Mouse (Mus musculus): Measurements from ENCODE around the gene Olfr508. TPM values are rescaled to one million over a fixed set of nuclear protein-coding genes. Genes with fewer than 3 reads are reported as not detected.
"Not testable (repeated sequence)": the region's sequence is repeated elsewhere in the genome, so short reads cannot be mapped to it uniquely, and the experiment has no call there.

Gene Olfr508
- not detected in 2 replicates for polyA plus RNA-seq (2014; fragmentation: Nextera tagmentation; extraction: Ambion mirVana)

- H3K4me3 ChIP-seq (ENCODE audit: low read depth, low read length) = no peak within 1 kb of the TSS
- H3K27ac ChIP-seq (ENCODE audit: low read depth) = no peak within 1 kb of the TSS
- no peaks in the 10 kb centered on the region for H3K9me3 ChIP-seq (ENCODE audit: control insufficient read depth, low read length)
- 82% methylated on average over 3 of the region's 3 CpGs for WGBS
- no peaks in the 10 kb centered on the region for H3K27me3 ChIP-seq (replicated peaks; ENCODE audit: control insufficient read depth, insufficient read depth, low read length)
- ATAC-seq (replicated peaks; ENCODE audit: low FRiP score, low TSS enrichment, low read depth) (no peak), DNase-seq (ENCODE audit: low spot score) (no peak)
- no peaks in the 10 kb centered on the region for H3K36me3 ChIP-seq (ENCODE audit: control insufficient read depth, insufficient read depth, low read length)
- no peaks in the 10 kb centered on the region for H3K4me1 ChIP-seq (replicated peaks; ENCODE audit: control insufficient read depth, insufficient read depth, low read length)
- no peak within 1 kb of the TSS for H3K4me2 ChIP-seq (ENCODE audit: low read length)
- no peak within 1 kb of the TSS for H3K9ac ChIP-seq (ENCODE audit: low read length)
Measured at GRCm38 (mm10) chr7:108629694-108630093, at the start of gene Olfr508. Gene Olfr508 (plus strand): TSS chr7:108629994.

- Histone ChIP-seq H3K27me3 (replicated peaks; ENCODE audit: control insufficient read depth, insufficient read depth, low read length) (no peaks in the 10 kb centered on the region), H3K9ac (ENCODE audit: low read length) (no peak overlapping the region), H3K27ac (ENCODE audit: low read depth) (no peak overlapping the region), H3K4me3 (ENCODE audit: low read depth, low read length) (no peak overlapping the region), H3K9me3 (ENCODE audit: control insufficient read depth, low read length) (no peaks in the 10 kb centered on the region), H3K4me2 (ENCODE audit: low read length) (no peak overlapping the region), H3K4me1 (replicated peaks; ENCODE audit: control insufficient read depth, insufficient read depth, low read length) (no peaks in the 10 kb centered on the region), H3K36me3 (ENCODE audit: control insufficient read depth, insufficient read depth, low read length) (no peaks in the 10 kb centered on the region)
- DNase-seq (ENCODE audit: low spot score) = no peak
- 89% methylated on average over 1 of the region's 1 CpGs for WGBS
- no peak; the same call in 1 of the 2 replicates for ATAC-seq (replicated peaks; ENCODE audit: low FRiP score, low TSS enrichment, low read depth)
Measured at GRCm38 (mm10) chr7:108589797-108590196, 40.0 kb upstream of the Olfr508 start.

- not testable (repeated sequence) for H3K36me3 ChIP-seq (ENCODE audit: control insufficient read depth, insufficient read depth, low read length); H3K4me3 ChIP-seq (ENCODE audit: low read depth, low read length); H3K9me3 ChIP-seq (ENCODE audit: control insufficient read depth, low read length); DNase-seq (ENCODE audit: low spot score); ATAC-seq (replicated peaks; ENCODE audit: low FRiP score, low TSS enrichment, low read depth); H3K4me2 ChIP-seq (ENCODE audit: low read length); H3K4me1 ChIP-seq (replicated peaks; ENCODE audit: control insufficient read depth, insufficient read depth, low read length); H3K9ac ChIP-seq (ENCODE audit: low read length); H3K27ac ChIP-seq (ENCODE audit: low read depth); H3K27me3 ChIP-seq (replicated peaks; ENCODE audit: control insufficient read depth, insufficient read depth, low read length)
- WGBS = 77% methylated on average over 3 of the region's 3 CpGs
Measured at GRCm38 (mm10) chr7:108601916-108602315, 27.9 kb upstream of the Olfr508 start.

- Histone ChIP-seq H3K27me3 (replicated peaks; ENCODE audit: control insufficient read depth, insufficient read depth, low read length) (no peaks in the 10 kb centered on the region), H3K4me3 (ENCODE audit: low read depth, low read length) (no peak within 1 kb of the TSS), H3K4me1 (replicated peaks; ENCODE audit: control insufficient read depth, insufficient read depth, low read length) (no peaks in the 10 kb centered on the region), H3K4me2 (ENCODE audit: low read length) (no peak within 1 kb of the TSS), H3K9ac (ENCODE audit: low read length) (no peak within 1 kb of the TSS), H3K27ac (ENCODE audit: low read depth) (no peak within 1 kb of the TSS), H3K9me3 (ENCODE audit: control insufficient read depth, low read length) (no peaks in the 10 kb centered on the region), H3K36me3 (ENCODE audit: control insufficient read depth, insufficient read depth, low read length) (no peaks in the 10 kb centered on the region)
- DNase-seq (ENCODE audit: low spot score) (no peak), ATAC-seq (replicated peaks; ENCODE audit: low FRiP score, low TSS enrichment, low read depth) (no peak)
Measured at GRCm38 (mm10) chr7:108610487-108610886, 19.3 kb upstream of the Olfr508 start, which contains the start of gene Olfr506. Gene Olfr506 (plus strand): TSS chr7:108610787.

GRCm38 (mm10) chr7:108614110-108614509 lies 15.7 kb upstream of the Olfr508 start:
- Histone ChIP-seq H3K36me3 (ENCODE audit: control insufficient read depth, insufficient read depth, low read length) (no peaks in the 10 kb centered on the region), H3K27ac (ENCODE audit: low read depth) (no peak overlapping the region), H3K4me3 (ENCODE audit: low read depth, low read length) (no peak overlapping the region), H3K9me3 (ENCODE audit: control insufficient read depth, low read length) (no peaks in the 10 kb centered on the region), H3K27me3 (replicated peaks; ENCODE audit: control insufficient read depth, insufficient read depth, low read length) (no peaks in the 10 kb centered on the region), H3K4me2 (ENCODE audit: low read length) (no peak overlapping the region), H3K4me1 (replicated peaks; ENCODE audit: control insufficient read depth, insufficient read depth, low read length) (no peaks in the 10 kb centered on the region), H3K9ac (ENCODE audit: low read length) (no peak overlapping the region)
- ATAC-seq (replicated peaks; ENCODE audit: low FRiP score, low TSS enrichment, low read depth) = no peak
- no peak for DNase-seq (ENCODE audit: low spot score)
- WGBS = 88% methylated on average over 2 of the region's 2 CpGs

- DNase-seq (ENCODE audit: low spot score) = peak; percentile 51
- not testable (repeated sequence) for H3K9me3 ChIP-seq (ENCODE audit: control insufficient read depth, low read length); H3K4me3 ChIP-seq (ENCODE audit: low read depth, low read length); H3K9ac ChIP-seq (ENCODE audit: low read length); H3K4me2 ChIP-seq (ENCODE audit: low read length); H3K27ac ChIP-seq (ENCODE audit: low read depth); H3K4me1 ChIP-seq (replicated peaks; ENCODE audit: control insufficient read depth, insufficient read depth, low read length); H3K36me3 ChIP-seq (ENCODE audit: control insufficient read depth, insufficient read depth, low read length); H3K27me3 ChIP-seq (replicated peaks; ENCODE audit: control insufficient read depth, insufficient read depth, low read length)
- 61% methylated on average over 3 of the region's 3 CpGs for WGBS
- ATAC-seq (replicated peaks; ENCODE audit: low FRiP score, low TSS enrichment, low read depth) = peak; percentile 87
Measured at GRCm38 (mm10) chr7:108616781-108617180, 13.0 kb upstream of the Olfr508 start.

- no peaks in the 10 kb centered on the region for H3K36me3 ChIP-seq (ENCODE audit: control insufficient read depth, insufficient read depth, low read length)
- H3K9ac ChIP-seq (ENCODE audit: low read length) = no peak within 1 kb of the TSS
- DNase-seq (ENCODE audit: low spot score) = no peak
- H3K4me3 ChIP-seq (ENCODE audit: low read depth, low read length) = no peak within 1 kb of the TSS
- H3K4me1 ChIP-seq (replicated peaks; ENCODE audit: control insufficient read depth, insufficient read depth, low read length) = no peaks in the 10 kb centered on the region
- no peak within 1 kb of the TSS for H3K4me2 ChIP-seq (ENCODE audit: low read length)
- ATAC-seq (replicated peaks; ENCODE audit: low FRiP score, low TSS enrichment, low read depth) = no peak
- H3K27ac ChIP-seq (ENCODE audit: low read depth) = no peak within 1 kb of the TSS
- H3K27me3 ChIP-seq (replicated peaks; ENCODE audit: control insufficient read depth, insufficient read depth, low read length) = no peaks in the 10 kb centered on the region
- 77% methylated on average over 2 of the region's 2 CpGs for WGBS
- H3K9me3 ChIP-seq (ENCODE audit: control insufficient read depth, low read length) = no peaks in the 10 kb centered on the region
Measured at GRCm38 (mm10) chr7:108621514-108621913, 8.3 kb upstream of the Olfr508 start, which contains the start of gene Olfr507. Gene Olfr507 (plus strand): TSS chr7:108621814.

GRCm38 (mm10) chr7:108651806-108652205 lies 22.0 kb downstream of the Olfr508 start, which contains the start of gene Olfr509:
Gene Olfr509 (minus strand): TSS chr7:108651906.
- H3K4me2 ChIP-seq (ENCODE audit: low read length) = no peak within 1 kb of the TSS
- no peaks in the 10 kb centered on the region for H3K36me3 ChIP-seq (ENCODE audit: control insufficient read depth, insufficient read depth, low read length)
- H3K4me3 ChIP-seq (ENCODE audit: low read depth, low read length) = no peak within 1 kb of the TSS
- 0 out of 2 replicates have a peak, but pooled peaks cover 2% of the 10 kb centered on the region for H3K9me3 ChIP-seq (ENCODE audit: control insufficient read depth, low read length)
- ATAC-seq (replicated peaks; ENCODE audit: low FRiP score, low TSS enrichment, low read depth) = no peak
- H3K4me1 ChIP-seq (replicated peaks; ENCODE audit: control insufficient read depth, insufficient read depth, low read length) = no peaks in the 10 kb centered on the region
- H3K27me3 ChIP-seq (replicated peaks; ENCODE audit: control insufficient read depth, insufficient read depth, low read length) = no peaks in the 10 kb centered on the region
- H3K9ac ChIP-seq (ENCODE audit: low read length) = no peak within 1 kb of the TSS
- DNase-seq (ENCODE audit: low spot score) = no peak
- H3K27ac ChIP-seq (ENCODE audit: low read depth) = no peak within 1 kb of the TSS

GRCm38 (mm10) chr7:108662419-108662818 lies 32.6 kb downstream of the Olfr508 start:
- ATAC-seq (replicated peaks; ENCODE audit: low FRiP score, low TSS enrichment, low read depth) (no peak), DNase-seq (ENCODE audit: low spot score) (no peak)
- 86% methylated on average over 3 of the region's 3 CpGs for WGBS
- no peak overlapping the region for H3K27ac ChIP-seq (ENCODE audit: low read depth)
- H3K9me3 ChIP-seq (ENCODE audit: control insufficient read depth, low read length) = no peaks in the 10 kb centered on the region
- no peak overlapping the region for H3K4me3 ChIP-seq (ENCODE audit: low read depth, low read length)
- no peaks in the 10 kb centered on the region for H3K4me1 ChIP-seq (replicated peaks; ENCODE audit: control insufficient read depth, insufficient read depth, low read length)
- no peak overlapping the region for H3K4me2 ChIP-seq (ENCODE audit: low read length)
- H3K27me3 ChIP-seq (replicated peaks; ENCODE audit: control insufficient read depth, insufficient read depth, low read length) = no peaks in the 10 kb centered on the region
- H3K36me3 ChIP-seq (ENCODE audit: control insufficient read depth, insufficient read depth, low read length) = no peaks in the 10 kb centered on the region
- H3K9ac ChIP-seq (ENCODE audit: low read length) = no peak overlapping the region

Data from intestine, embryonic 14.5 days (tissue).